Mouse (Mus musculus): ENCODE measurements at regions not wholly inside any gene's neighbourhood (a gene's known extent, or its start where the extent isn't known, plus 50 kb on each side); places are given as distances from the start of the nearest gene placed in this dataset.

DNA sequence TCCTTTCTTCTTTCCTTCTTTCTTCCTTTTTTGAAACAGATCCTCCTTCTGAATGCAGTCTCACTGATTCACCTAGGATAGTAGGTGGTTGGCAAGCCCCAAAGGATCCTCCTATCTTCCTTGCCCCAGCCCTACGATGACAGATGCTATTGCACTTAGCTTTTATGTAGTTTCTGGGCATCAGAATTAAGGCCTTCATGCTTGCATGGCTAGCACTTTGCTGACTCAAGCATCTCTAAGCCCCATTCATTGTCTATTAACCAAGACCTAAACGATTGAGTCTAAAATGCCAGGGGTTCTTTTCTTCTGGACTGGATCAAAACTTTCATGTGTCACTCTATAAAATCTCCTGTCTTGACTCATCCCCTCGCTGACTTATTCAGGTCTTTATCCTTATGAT lies 217.3 kb upstream of the Tnp1 start:
- TF ChIP-seq CTCF (IDR thresholded peaks at IDR 0.05) = no peak
- no peak for TF ChIP-seq EP300 (IDR thresholded peaks at IDR 0.05)
